In genomic region chr12:84450351-84450717, GRCm38 (mm10) we compare ENCODE assay signal across 7 mouse cellular contexts. TPM values are rescaled to one million over a fixed set of nuclear protein-coding genes. Genes with fewer than 3 reads are reported as not detected.
DNase-seq lines count a peak whose midpoint lies in the region; ATAC-seq and TF ChIP-seq lines count a peak whose summit lies in the region.

No protein-coding gene starts in this region.

- H3K36me3 ChIP-seq in neural tube, embryonic 11.5 days (ENCODE audit: control insufficient read depth, insufficient read depth, low read length), result no peaks in the 10 kb centered on the region
- no peaks in the 10 kb centered on the region for H3K36me3 ChIP-seq in hindbrain, embryonic 12.5 days
- H3K36me3 ChIP-seq in liver, embryonic 12.5 days, result peaks cover 13% of the 10 kb centered on the region
- no peaks in the 10 kb centered on the region for H3K36me3 ChIP-seq in neural tube, embryonic 14.5 days (ENCODE audit: control insufficient read depth, insufficient read depth, low read length)

- no peak for ATAC-seq in neural tube, embryonic 11.5 days (ENCODE audit: insufficient read depth, low FRiP score, low TSS enrichment)
- ATAC-seq in hindbrain, embryonic 12.5 days (ENCODE audit: low FRiP score), result no peak
- no peak for ATAC-seq in liver, embryonic 12.5 days
- no peak; the same call in 1 of the 2 replicates for ATAC-seq in neural tube, embryonic 14.5 days (ENCODE audit: low read depth)

- H3K9me3 ChIP-seq in neural tube, embryonic 11.5 days (ENCODE audit: control insufficient read depth, low read length), result no peaks in the 10 kb centered on the region
- H3K9me3 ChIP-seq in hindbrain, embryonic 12.5 days (replicated peaks), result no peaks in the 10 kb centered on the region
- no peaks in the 10 kb centered on the region for H3K9me3 ChIP-seq in liver, embryonic 12.5 days (replicated peaks)
- H3K9me3 ChIP-seq in neural tube, embryonic 14.5 days (ENCODE audit: control insufficient read depth, low read length), result no peaks in the 10 kb centered on the region

- peak overlapping the region; percentile 51 for H3K9ac ChIP-seq in neural tube, embryonic 11.5 days (ENCODE audit: low read length)
- peak overlapping the region; percentile 61 for H3K9ac ChIP-seq in hindbrain, embryonic 12.5 days
- H3K9ac ChIP-seq in liver, embryonic 12.5 days, result peak overlapping the region; percentile 78
- peak overlapping the region; percentile 50 for H3K9ac ChIP-seq in neural tube, embryonic 14.5 days (replicated peaks; ENCODE audit: low read depth, low read length)

- H3K4me1 ChIP-seq in neural tube, embryonic 11.5 days (ENCODE audit: control insufficient read depth, insufficient read depth, low read length), result peaks cover 3% of the 10 kb centered on the region
- no peaks in the 10 kb centered on the region for H3K4me1 ChIP-seq in cortical plate, adult 2 months (ENCODE audit: control insufficient read depth, insufficient read depth, low read length)
- peaks cover 20% of the 10 kb centered on the region for H3K4me1 ChIP-seq in hindbrain, embryonic 12.5 days
- peaks cover 43% of the 10 kb centered on the region for H3K4me1 ChIP-seq in liver, embryonic 12.5 days
- H3K4me1 ChIP-seq in neural tube, embryonic 14.5 days (ENCODE audit: control insufficient read depth, insufficient read depth, low read length), result 0 out of 2 replicates have a peak, but pooled peaks cover 6% of the 10 kb centered on the region

- TF ChIP-seq CTCF in cortical plate, adult 2 months (IDR thresholded peaks at IDR 0.05; ENCODE audit: extremely low read depth, insufficient read depth, low read length), result no peak

- no peaks in the 10 kb centered on the region for H3K27me3 ChIP-seq in neural tube, embryonic 11.5 days (ENCODE audit: control insufficient read depth, insufficient read depth, low read length)
- 0 out of 2 replicates have a peak, but pooled peaks cover 4% of the 10 kb centered on the region for H3K27me3 ChIP-seq in hindbrain, embryonic 12.5 days
- H3K27me3 ChIP-seq in liver, embryonic 12.5 days (replicated peaks), result peaks cover 24% of the 10 kb centered on the region
- no peaks in the 10 kb centered on the region for H3K27me3 ChIP-seq in neural tube, embryonic 14.5 days (ENCODE audit: control insufficient read depth, insufficient read depth, low read length)

- WGBS in neural tube, embryonic 11.5 days, result 0% methylated on average over 6 of the region's 6 CpGs
- WGBS in hindbrain, embryonic 12.5 days, result under 1% methylated on average over 6 of the region's 6 CpGs
- WGBS in liver, embryonic 12.5 days (ENCODE audit: insufficient replicate concordance), result 0% methylated on average over 6 of the region's 6 CpGs
- under 1% methylated on average over 6 of the region's 6 CpGs for WGBS in neural tube, embryonic 14.5 days

- peak overlapping the region; percentile 69 for H3K4me3 ChIP-seq in neural tube, embryonic 11.5 days (ENCODE audit: low read depth, low read length)
- H3K4me3 ChIP-seq in cortical plate, adult 2 months (ENCODE audit: insufficient read depth, low read length), result peak overlapping the region; percentile 49
- H3K4me3 ChIP-seq in hindbrain, embryonic 12.5 days, result peak overlapping the region; percentile 72
- peak overlapping the region; percentile 93 for H3K4me3 ChIP-seq in liver, embryonic 12.5 days
- peak overlapping the region; percentile 62 for H3K4me3 ChIP-seq in neural tube, embryonic 14.5 days (ENCODE audit: low read depth, low read length)

- no peak overlapping the region for H3K27ac ChIP-seq in neural tube, embryonic 11.5 days (ENCODE audit: low read depth, low read length)
- H3K27ac ChIP-seq in cortical plate, adult 2 months (ENCODE audit: insufficient read depth, low read length), result 0 out of 2 replicates have a peak overlapping the region, but pooled peaks have one; percentile 9
- H3K27ac ChIP-seq in hindbrain, embryonic 12.5 days, result peak overlapping the region; percentile 45
- peak overlapping the region; percentile 81 for H3K27ac ChIP-seq in liver, embryonic 12.5 days
- H3K27ac ChIP-seq in neural tube, embryonic 14.5 days (ENCODE audit: low read depth, low read length), result peak overlapping the region; percentile 82

- TF ChIP-seq POLR2A in cortical plate, adult 2 months (IDR thresholded peaks at IDR 0.05; ENCODE audit: extremely low read depth, insufficient read depth, low read length), result no peak

- no peak for DNase-seq in neural tube, embryonic 11.5 days (ENCODE audit: low spot score)
- DNase-seq in neural tube, embryonic 10.5 days (ENCODE audit: extremely low spot score, low spot score), result no peak
- DNase-seq in thymus, adult 18-20 months, result no peak

- peak overlapping the region; percentile 72 for H3K4me2 ChIP-seq in neural tube, embryonic 11.5 days (ENCODE audit: low read depth)
- H3K4me2 ChIP-seq in hindbrain, embryonic 12.5 days (replicated peaks), result peak overlapping the region; percentile 86
- H3K4me2 ChIP-seq in liver, embryonic 12.5 days, result peak overlapping the region; percentile 97
- H3K4me2 ChIP-seq in neural tube, embryonic 14.5 days (ENCODE audit: low read depth, low read length), result peak overlapping the region; percentile 94

RNA-seq across cellular contexts. Expression of gene Aldh6a1, which starts 0.5 kb away (rescaled TPM):
- 22.3 and 25.7 TPM in 2 replicates for polyA plus RNA-seq in neural tube, embryonic 11.5 days (2014; fragmentation: Nextera tagmentation; extraction: Ambion mirVana)
- polyA plus RNA-seq in cortical plate, adult 2 months (2012; rRNA removed), result 55.8 and 56.9 TPM in 2 replicates
- 32.6 and 33.9 TPM in 2 replicates for polyA plus RNA-seq in hindbrain, embryonic 12.5 days (2016; fragmentation: Nextera tagmentation; extraction: Ambion mirVana)
- 17.4 and 17.9 TPM in 2 replicates for polyA plus RNA-seq in liver, embryonic 12.5 days (2016; fragmentation: Nextera tagmentation; extraction: Ambion mirVana)
- 41.7 and 45.1 TPM in 2 replicates for polyA plus RNA-seq in neural tube, embryonic 14.5 days (2014; fragmentation: Nextera tagmentation; extraction: Ambion mirVana)

RNA-seq across cellular contexts. Expression of gene Lin52, which starts 0.9 kb away (rescaled TPM):
- 33.7 and 36.1 TPM in 2 replicates for polyA plus RNA-seq in neural tube, embryonic 11.5 days (2014; fragmentation: Nextera tagmentation; extraction: Ambion mirVana)
- 31.4 and 41.0 TPM in 2 replicates for polyA plus RNA-seq in cortical plate, adult 2 months (2012; rRNA removed)
- polyA plus RNA-seq in hindbrain, embryonic 12.5 days (2016; fragmentation: Nextera tagmentation; extraction: Ambion mirVana), result 31.1 and 31.8 TPM in 2 replicates
- polyA plus RNA-seq in liver, embryonic 12.5 days (2016; fragmentation: Nextera tagmentation; extraction: Ambion mirVana), result 15.3 and 15.5 TPM in 2 replicates
- polyA plus RNA-seq in neural tube, embryonic 14.5 days (2014; fragmentation: Nextera tagmentation; extraction: Ambion mirVana), result 30.8 and 35.0 TPM in 2 replicates

RNA-seq across cellular contexts. Expression of gene Rnf113a2, which starts 33.3 kb away (rescaled TPM):
- 28.1 and 29.7 TPM in 2 replicates for polyA plus RNA-seq in neural tube, embryonic 11.5 days (2014; fragmentation: Nextera tagmentation; extraction: Ambion mirVana)
- polyA plus RNA-seq in cortical plate, adult 2 months (2012; rRNA removed), result 14.4 and 15.1 TPM in 2 replicates
- 29.2 and 29.9 TPM in 2 replicates for polyA plus RNA-seq in hindbrain, embryonic 12.5 days (2016; fragmentation: Nextera tagmentation; extraction: Ambion mirVana)
- polyA plus RNA-seq in liver, embryonic 12.5 days (2016; fragmentation: Nextera tagmentation; extraction: Ambion mirVana), result 17.7 and 18.2 TPM in 2 replicates
- 22.7 and 25.4 TPM in 2 replicates for polyA plus RNA-seq in neural tube, embryonic 14.5 days (2014; fragmentation: Nextera tagmentation; extraction: Ambion mirVana)

RNA-seq across cellular contexts. Expression of gene Bbof1, which starts 41.5 kb away (rescaled TPM):
- polyA plus RNA-seq in neural tube, embryonic 11.5 days (2014; fragmentation: Nextera tagmentation; extraction: Ambion mirVana), result 0.84 and 1.2 TPM in 2 replicates
- polyA plus RNA-seq in cortical plate, adult 2 months (2012; rRNA removed), result 7.5 and 7.8 TPM in 2 replicates
- polyA plus RNA-seq in hindbrain, embryonic 12.5 days (2016; fragmentation: Nextera tagmentation; extraction: Ambion mirVana), result 1.2 and 2.6 TPM in 2 replicates
- 0.51 and 0.78 TPM in 2 replicates for polyA plus RNA-seq in liver, embryonic 12.5 days (2016; fragmentation: Nextera tagmentation; extraction: Ambion mirVana)
- polyA plus RNA-seq in neural tube, embryonic 14.5 days (2014; fragmentation: Nextera tagmentation; extraction: Ambion mirVana), result 4.0 and 5.2 TPM in 2 replicates

RNA-seq across cellular contexts. Expression of gene Entpd5, which starts 41.5 kb away (rescaled TPM):
- polyA plus RNA-seq in neural tube, embryonic 11.5 days (2014; fragmentation: Nextera tagmentation; extraction: Ambion mirVana), result 9.9 and 12.4 TPM in 2 replicates
- 20.3 and 24.6 TPM in 2 replicates for polyA plus RNA-seq in cortical plate, adult 2 months (2012; rRNA removed)
- polyA plus RNA-seq in hindbrain, embryonic 12.5 days (2016; fragmentation: Nextera tagmentation; extraction: Ambion mirVana), result 11.9 and 12.3 TPM in 2 replicates
- polyA plus RNA-seq in liver, embryonic 12.5 days (2016; fragmentation: Nextera tagmentation; extraction: Ambion mirVana), result 11.5 and 12.0 TPM in 2 replicates
- 13.0 and 14.2 TPM in 2 replicates for polyA plus RNA-seq in neural tube, embryonic 14.5 days (2014; fragmentation: Nextera tagmentation; extraction: Ambion mirVana)
